ENCODE assay signal across 9 mouse cellular contexts in the genomic region with DNA sequence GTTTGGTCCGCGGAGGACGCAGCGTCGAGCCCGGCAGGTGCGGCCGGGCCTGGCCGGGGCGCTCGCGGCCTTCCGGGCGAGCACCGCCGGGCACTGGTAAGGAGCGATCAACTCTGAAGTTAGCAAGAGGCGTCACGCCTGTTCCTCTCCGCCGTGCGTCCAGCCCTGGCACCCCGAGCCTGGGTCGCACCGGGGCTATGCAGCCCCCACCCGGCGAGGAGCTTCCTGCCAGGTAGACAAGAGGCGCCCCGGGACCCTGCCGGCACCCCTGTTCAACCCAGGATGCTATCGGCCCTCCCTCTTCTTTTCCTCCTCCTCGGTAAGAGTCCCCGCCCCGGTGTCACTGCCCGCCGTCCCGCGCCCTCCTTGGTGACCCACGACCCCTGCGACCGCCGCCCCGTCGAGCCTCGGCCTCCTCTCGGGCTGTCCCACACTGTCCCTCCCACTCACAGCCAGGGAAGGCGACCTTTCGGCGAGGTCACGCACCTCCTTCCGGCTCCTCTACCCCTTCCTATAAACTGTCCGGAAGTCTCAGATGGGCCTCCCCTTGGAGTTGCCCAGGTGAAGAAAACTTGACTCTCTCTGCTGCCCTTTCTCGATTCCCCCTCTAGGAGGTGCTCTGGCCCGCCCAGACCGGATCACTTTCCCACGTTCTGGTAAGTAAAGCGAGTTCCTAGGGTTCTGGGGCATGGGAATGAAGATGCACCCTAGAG. TPM values are rescaled to one million over a fixed set of nuclear protein-coding genes. Genes with fewer than 3 reads are reported as not detected.
DNase-seq lines count a peak whose midpoint lies in the region; ATAC-seq and TF ChIP-seq lines count a peak whose summit lies in the region.
"Had no signal": no experiment of that assay in that cellular context is flagged by ENCODE, and none has a peak within 500 bp of the region (broad histone marks: within the 10 kb centered on the region; RNA-seq: fewer than 3 reads in every experiment).

No protein-coding gene starts in this region.

- H3K27ac ChIP-seq in intestine, embryonic 14.5 days (ENCODE audit: low read depth): peak overlapping the region; percentile 28
- peak overlapping the region; percentile 94 for H3K27ac ChIP-seq in liver, embryonic 13.5 days
- peak overlapping the region; percentile 85 for H3K27ac ChIP-seq in stomach, embryonic 16.5 days (ENCODE audit: low read length)

- no peaks in the 10 kb centered on the region for H3K27me3 ChIP-seq in intestine, embryonic 14.5 days (replicated peaks; ENCODE audit: control insufficient read depth, insufficient read depth, low read length)
- H3K27me3 ChIP-seq in liver, embryonic 13.5 days: no peaks in the 10 kb centered on the region
- H3K27me3 ChIP-seq in myocyte (ENCODE audit: control insufficient read depth, insufficient read depth, insufficient read length): no peaks in the 10 kb centered on the region
- H3K27me3 ChIP-seq in stomach, embryonic 16.5 days (ENCODE audit: control insufficient read depth, insufficient read depth, low read length): no peaks in the 10 kb centered on the region

- peak overlapping the region; percentile 88 for H3K4me3 ChIP-seq in intestine, embryonic 14.5 days (ENCODE audit: low read depth, low read length)
- peak overlapping the region; percentile 93 for H3K4me3 ChIP-seq in liver, embryonic 13.5 days (replicated peaks)
- peak overlapping the region; percentile 33 for H3K4me3 ChIP-seq in myocyte
- peak overlapping the region; percentile 80 for H3K4me3 ChIP-seq in stomach, embryonic 16.5 days (replicated peaks; ENCODE audit: low read length)

- H3K4me2 ChIP-seq in intestine, embryonic 14.5 days (ENCODE audit: low read length): peak overlapping the region; percentile 61
- peak overlapping the region; percentile 86 for H3K4me2 ChIP-seq in liver, embryonic 13.5 days
- peak overlapping the region; percentile 71 for H3K4me2 ChIP-seq in myocyte (ENCODE audit: low read depth)
- peak overlapping the region; percentile 58 for H3K4me2 ChIP-seq in stomach, embryonic 16.5 days (ENCODE audit: low read depth, low read length)

- peaks cover 30% of the 10 kb centered on the region for H3K36me3 ChIP-seq in intestine, embryonic 14.5 days (ENCODE audit: control insufficient read depth, insufficient read depth, low read length)
- peaks cover 33% of the 10 kb centered on the region for H3K36me3 ChIP-seq in liver, embryonic 13.5 days
- peaks cover 15% of the 10 kb centered on the region for H3K36me3 ChIP-seq in myocyte (ENCODE audit: control insufficient read depth, insufficient read depth)
- peaks cover 5% of the 10 kb centered on the region for H3K36me3 ChIP-seq in stomach, embryonic 16.5 days (ENCODE audit: control insufficient read depth, insufficient read depth, low read length)

- TF ChIP-seq POLR2A in myocyte (IDR thresholded peaks at IDR 0.05; ENCODE audit: insufficient read length, low read depth): peak; percentile 32

- intact Hi-C loops in gastrocnemius, postnatal 14 days (cut with DNase I; ENCODE audit: low total_unique reads): no loop called here

- 1% methylated on average over 54 of the region's 57 CpGs for WGBS in intestine, embryonic 14.5 days
- WGBS in liver, embryonic 13.5 days (ENCODE audit: insufficient replicate concordance): 1% methylated on average over 56 of the region's 57 CpGs
- under 1% methylated on average over 57 of the region's 57 CpGs for WGBS in stomach, embryonic 16.5 days

- H3K4me1 ChIP-seq in intestine, embryonic 14.5 days (replicated peaks; ENCODE audit: control insufficient read depth, insufficient read depth, low read length): peaks cover 9% of the 10 kb centered on the region
- H3K4me1 ChIP-seq in liver, embryonic 13.5 days (replicated peaks): peaks cover 40% of the 10 kb centered on the region
- H3K4me1 ChIP-seq in stomach, embryonic 16.5 days (ENCODE audit: control insufficient read depth, insufficient read depth, low read length): 0 out of 2 replicates have a peak, but pooled peaks cover 8% of the 10 kb centered on the region

- DNase-seq in 416B (ENCODE audit: low read depth): peak; percentile 93
- peak; percentile 78 for DNase-seq in T-cell, adult 2 months (ENCODE audit: low spot score)
- DNase-seq in cerebellum, postnatal 36 days: peak; percentile 63 to 67
- DNase-seq in gastrocnemius, postnatal 14 days: peak; percentile 54
- DNase-seq in intestine, embryonic 14.5 days (ENCODE audit: low spot score): peak; percentile 85
- peak; percentile 77 for DNase-seq in liver, embryonic 13.5 days

- H3K79me2 ChIP-seq in myocyte (ENCODE audit: control insufficient read depth, insufficient read depth): peaks cover 6% of the 10 kb centered on the region

- H3ac ChIP-seq in myocyte (ENCODE audit: control insufficient read depth, insufficient read length): peak overlapping the region; percentile 30

- H3K9me3 ChIP-seq in intestine, embryonic 14.5 days (ENCODE audit: control insufficient read depth, low read length): no peaks in the 10 kb centered on the region
- H3K9me3 ChIP-seq in liver, embryonic 13.5 days (replicated peaks): no peaks in the 10 kb centered on the region
- H3K9me3 ChIP-seq in stomach, embryonic 16.5 days (replicated peaks; ENCODE audit: control insufficient read depth, low read length): no peaks in the 10 kb centered on the region

- peak; percentile 72 for ATAC-seq in intestine, embryonic 14.5 days (replicated peaks; ENCODE audit: low FRiP score, low TSS enrichment, low read depth)
- peak; percentile 75 for ATAC-seq in liver, embryonic 13.5 days (ENCODE audit: low read depth)
- peak; percentile 77 for ATAC-seq in stomach, embryonic 16.5 days (ENCODE audit: insufficient read depth, low FRiP score)

- peak overlapping the region; percentile 81 for H3K9ac ChIP-seq in intestine, embryonic 14.5 days (ENCODE audit: low read length)
- peak overlapping the region; percentile 94 for H3K9ac ChIP-seq in liver, embryonic 13.5 days
- H3K9ac ChIP-seq in stomach, embryonic 16.5 days (ENCODE audit: low read length): peak overlapping the region; percentile 87

TF ChIP-seq in myocyte, 11 proteins besides CTCF, POLR2A, EP300 and RAD21:
- no peak for TF ChIP-seq REST (IDR thresholded peaks at IDR 0.05; ENCODE audit: insufficient read depth, insufficient read length)
- TF ChIP-seq POLR2AphosphoS2 (IDR thresholded peaks at IDR 0.05; ENCODE audit: insufficient read length, low read depth): no peak
- no peak for TF ChIP-seq E2F4 (IDR thresholded peaks at IDR 0.05; ENCODE audit: insufficient read depth)
- TF ChIP-seq USF1 (IDR thresholded peaks at IDR 0.05; ENCODE audit: low read depth): no peak
- TF ChIP-seq MYOD1 (IDR thresholded peaks at IDR 0.05; ENCODE audit: control insufficient read depth in 1 of 3, insufficient read length in 2 of 3, low read depth in 2 of 3): no peak
- no peak for TF ChIP-seq TCF3 (IDR thresholded peaks at IDR 0.05; ENCODE audit: insufficient read length, low read depth)

RNA-seq across cellular contexts. Expression of a gene that starts 0.5 kb away (rescaled TPM):
- total RNA-seq in gastrocnemius, postnatal 14 days (2021): 10 to 100 TPM; 33.5 to 37.2 TPM
- 43.7 and 50.7 TPM in 2 replicates for polyA plus RNA-seq in intestine, embryonic 14.5 days (2014; fragmentation: Nextera tagmentation; extraction: Ambion mirVana)
- 18.4 and 21.2 TPM in 2 replicates for polyA plus RNA-seq in liver, embryonic 13.5 days (2015; fragmentation: Nextera tagmentation; extraction: Ambion mirVana)
- polyA plus RNA-seq in myocyte (2012; fragmentation: generic; extraction: Trizol): 81.8 TPM
- 39.6 and 40.3 TPM in 2 replicates for polyA plus RNA-seq in stomach, embryonic 16.5 days (2015; fragmentation: Nextera tagmentation; extraction: Ambion mirVana)

RNA-seq across cellular contexts. Expression of a gene that starts 11.5 kb away (rescaled TPM):
- total RNA-seq in gastrocnemius, postnatal 14 days (2021): not detected
- 2.9 and 3.7 TPM in 2 replicates for polyA plus RNA-seq in intestine, embryonic 14.5 days (2014; fragmentation: Nextera tagmentation; extraction: Ambion mirVana)
- polyA plus RNA-seq in liver, embryonic 13.5 days (2015; fragmentation: Nextera tagmentation; extraction: Ambion mirVana): 0.06 and 0.12 TPM in 2 replicates
- 0.20 TPM for polyA plus RNA-seq in myocyte (2012; fragmentation: generic; extraction: Trizol)
- 1.5 TPM in 2 replicates for polyA plus RNA-seq in stomach, embryonic 16.5 days (2015; fragmentation: Nextera tagmentation; extraction: Ambion mirVana)
- total RNA-seq: heart, postnatal 36 days had no signal

RNA-seq across cellular contexts. Expression of a gene that starts 33.0 kb away (rescaled TPM):
- total RNA-seq in gastrocnemius, postnatal 14 days (2021): 10 to 100 TPM; 52.0 to 68.1 TPM
- 129 and 133 TPM in 2 replicates for polyA plus RNA-seq in intestine, embryonic 14.5 days (2014; fragmentation: Nextera tagmentation; extraction: Ambion mirVana)
- 19.8 and 23.2 TPM in 2 replicates for polyA plus RNA-seq in liver, embryonic 13.5 days (2015; fragmentation: Nextera tagmentation; extraction: Ambion mirVana)
- 108 TPM for polyA plus RNA-seq in myocyte (2012; fragmentation: generic; extraction: Trizol)
- 120 and 126 TPM in 2 replicates for polyA plus RNA-seq in stomach, embryonic 16.5 days (2015; fragmentation: Nextera tagmentation; extraction: Ambion mirVana)

RNA-seq across cellular contexts. Expression of a gene that starts 37.7 kb away (rescaled TPM):
- total RNA-seq in gastrocnemius, postnatal 14 days (2021): 100 to 1,000 TPM; 107 to 116 TPM
- 316 and 324 TPM in 2 replicates for polyA plus RNA-seq in intestine, embryonic 14.5 days (2014; fragmentation: Nextera tagmentation; extraction: Ambion mirVana)
- 244 and 265 TPM in 2 replicates for polyA plus RNA-seq in liver, embryonic 13.5 days (2015; fragmentation: Nextera tagmentation; extraction: Ambion mirVana)
- polyA plus RNA-seq in myocyte (2012; fragmentation: generic; extraction: Trizol): 483 TPM
- 206 and 264 TPM in 2 replicates for polyA plus RNA-seq in stomach, embryonic 16.5 days (2015; fragmentation: Nextera tagmentation; extraction: Ambion mirVana)

RNA-seq across cellular contexts. Expression of a gene that starts 46.9 kb away (rescaled TPM):
- 1 to 10 TPM; 2.9 to 3.4 TPM for total RNA-seq in gastrocnemius, postnatal 14 days (2021)
- polyA plus RNA-seq in intestine, embryonic 14.5 days (2014; fragmentation: Nextera tagmentation; extraction: Ambion mirVana): 19.3 and 21.5 TPM in 2 replicates
- polyA plus RNA-seq in liver, embryonic 13.5 days (2015; fragmentation: Nextera tagmentation; extraction: Ambion mirVana): 8.6 and 10.3 TPM in 2 replicates
- 6.8 TPM for polyA plus RNA-seq in myocyte (2012; fragmentation: generic; extraction: Trizol)
- polyA plus RNA-seq in stomach, embryonic 16.5 days (2015; fragmentation: Nextera tagmentation; extraction: Ambion mirVana): 19.0 and 23.0 TPM in 2 replicates

Comparison
In these comparisons a context has a peak if more than half of its experiments do, and no peak if none do; other contexts are left out.
1. Peak in every context shown above with its lines: DNase-seq, ATAC-seq, H3K4me3 ChIP-seq and H3K27ac ChIP-seq.
2. H3K27ac ChIP-seq: peak in every context shown above with its lines; median percentile 94 in liver, embryonic 13.5 days; 85 in stomach, embryonic 16.5 days; 28 in intestine, embryonic 14.5 days.
3. H3K4me3 ChIP-seq: peak in every context shown above with its lines; median percentile 93 in liver, embryonic 13.5 days; 88 in intestine, embryonic 14.5 days; 80 in stomach, embryonic 16.5 days; 33 in myocyte.